Mouse (Mus musculus) kidney, embryonic 16.5 days (tissue): ENCODE results near the gene Dohh. TPM values are rescaled to one million over a fixed set of nuclear protein-coding genes. Genes with fewer than 3 reads are reported as not detected.

Experiments used
- ATAC-seq: fragments of 200-750 bp; cut with Nextera tagmentation; 2 replicates; pipeline ENCODE4 v1.8.0; 2017; ENCODE audit warnings: moderate TSS enrichment; ENCODE audit not compliant: low FRiP score, low TSS enrichment
- H3K27ac ChIP-seq: fragments of 300-500 bp; sonication (generic); 2 replicates; pipeline ENCODE4 v1.5.1; 2014; ENCODE audit warnings: low read length
- H3K27me3 ChIP-seq: fragments of 300-500 bp; sonication (generic); 2 replicates; pipeline ENCODE4 v1.6.1; 2014; ENCODE audit warnings: low read length, control low read depth, mixed read lengths; ENCODE audit not compliant: insufficient read depth
- H3K36me3 ChIP-seq: fragments of 300-500 bp; sonication (generic); 2 replicates; pipeline ENCODE4 v1.6.1; 2014; ENCODE audit warnings: low read length, control low read depth, mixed read lengths; ENCODE audit not compliant: insufficient read depth
- H3K4me1 ChIP-seq: fragments of 300-500 bp; sonication (generic); 2 replicates; pipeline ENCODE4 v1.6.1; 2014; ENCODE audit warnings: low read length, control low read depth, mixed read lengths; ENCODE audit not compliant: insufficient read depth
- H3K4me2 ChIP-seq: fragments of 300-500 bp; sonication (generic); replicated peaks from 2 replicates; pipeline ENCODE4 v1.6.1; 2014; ENCODE audit warnings: low read depth, low read length
- H3K4me3 ChIP-seq: fragments of 300-500 bp; sonication (generic); 2 replicates; pipeline ENCODE4 v1.5.1; 2014; ENCODE audit warnings: mild to moderate bottlenecking, low read length
- H3K9ac ChIP-seq: fragments of 300-500 bp; sonication (generic); replicated peaks from 2 replicates; pipeline ENCODE4 v1.6.1; 2014; ENCODE audit warnings: low read length
- H3K9me3 ChIP-seq: fragments of 300-500 bp; sonication (generic); 2 replicates; pipeline ENCODE4 v1.6.1; 2016; ENCODE audit warnings: low read length, control low read depth
- WGBS: fragments of 180-500 bp; shearing (Covaris S2); extraction: QIAGEN DNeasy Blood & Tissue Kit; methylation state at CpG from one replicate; pipeline ENCODE4 v1.1.7; 2014; 5-methylcytosine and 5-hydroxymethylcytosine counted together
- polyA plus RNA-seq: library from polyadenylated mRNA; unstranded; fragments of >200 nt; fragmentation: Nextera tagmentation; extraction: Ambion mirVana; gene quantifications from 2 replicates; pipeline ENCODE4 v1.2.1, GENCODE M21; 2015

The Dohh gene
- polyA plus RNA-seq, 1 experiment from 2014 or later: 104 TPM

DNA sequence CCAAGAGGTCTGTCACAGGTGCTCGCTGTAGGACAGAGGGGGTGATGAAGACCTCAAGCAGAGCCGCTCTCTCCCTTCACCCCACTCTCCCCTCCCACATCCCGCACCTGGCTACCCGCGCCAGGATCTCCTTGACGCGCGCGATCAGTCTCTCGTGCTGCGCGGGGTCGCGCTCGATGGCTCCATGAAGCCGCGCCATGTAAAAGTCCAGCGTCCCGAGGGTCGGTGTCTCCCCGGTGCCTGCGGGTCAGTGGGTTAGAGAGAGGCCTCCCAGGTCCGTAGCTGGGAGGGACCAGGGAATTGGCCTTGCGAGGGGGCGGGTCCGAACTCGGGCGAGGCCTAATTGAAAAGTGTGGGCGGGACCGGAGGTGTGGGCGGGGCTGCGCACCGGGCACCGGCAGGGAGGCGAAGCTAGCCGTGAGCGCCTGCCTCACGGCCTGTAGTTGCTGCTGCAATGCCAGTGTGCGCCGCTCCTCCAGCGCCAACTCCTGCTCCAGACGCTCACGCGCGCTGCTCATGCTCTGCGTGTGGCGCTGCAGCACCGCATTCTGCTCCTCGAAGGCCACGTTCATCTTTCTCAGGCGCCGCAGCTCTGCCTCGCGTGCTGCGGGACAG lies 37.7 kb upstream of the Dohh start:
- peak overlapping the region; percentile 42 for H3K4me3 ChIP-seq
- H3K9ac ChIP-seq: peak overlapping the region; percentile 61
- 8% methylated on average over 54 of the region's 55 CpGs for WGBS
- peak overlapping the region; percentile 61 for H3K27ac ChIP-seq
- peak overlapping the region; percentile 73 for H3K4me2 ChIP-seq
- peaks cover 7% of the 10 kb centered on the region; the same call in 1 of the 2 replicates for H3K36me3 ChIP-seq
- ATAC-seq: peak; percentile 8; the same call in 1 of the 2 replicates
- H3K27me3 ChIP-seq: peaks cover 30% of the 10 kb centered on the region
- H3K9me3 ChIP-seq: no peaks in the 10 kb centered on the region
- H3K4me1 ChIP-seq: peaks cover 39% of the 10 kb centered on the region

DNA sequence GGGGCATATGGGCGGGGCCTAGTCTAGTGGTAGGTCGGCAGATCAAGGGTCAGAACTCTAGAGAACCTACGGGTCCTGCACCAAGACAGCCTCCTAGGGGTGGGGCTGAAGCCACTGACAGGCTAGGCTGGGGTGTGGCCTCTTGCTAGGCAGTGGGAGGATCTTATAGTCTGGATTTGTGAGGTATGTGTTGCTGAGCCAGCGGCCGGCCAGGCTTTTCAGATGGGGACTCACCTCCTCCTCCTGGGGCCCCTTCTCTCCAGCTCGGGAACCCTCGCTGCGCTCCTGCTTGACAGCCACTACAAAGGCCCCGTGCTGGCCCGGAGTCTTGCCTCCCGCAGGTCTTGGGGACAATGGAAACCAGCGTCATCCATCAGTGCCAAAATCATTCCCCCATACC lies 35.1 kb upstream of the Dohh start:
- Histone ChIP-seq H3K27me3 (peaks cover 6% of the 10 kb centered on the region; the same call in 1 of the 2 replicates), H3K4me1 (peaks cover 33% of the 10 kb centered on the region), H3K36me3 (peaks cover 7% of the 10 kb centered on the region; the same call in 1 of the 2 replicates), H3K9ac (peak overlapping the region; percentile 97), H3K4me3 (peak overlapping the region; percentile 88), H3K4me2 (peak overlapping the region; percentile 90), H3K9me3 (no peaks in the 10 kb centered on the region), H3K27ac (0 out of 2 replicates have a peak overlapping the region, but pooled peaks have one; percentile 81)
- no peak for ATAC-seq
- WGBS: 6% methylated on average over 12 of the region's 12 CpGs

DNA sequence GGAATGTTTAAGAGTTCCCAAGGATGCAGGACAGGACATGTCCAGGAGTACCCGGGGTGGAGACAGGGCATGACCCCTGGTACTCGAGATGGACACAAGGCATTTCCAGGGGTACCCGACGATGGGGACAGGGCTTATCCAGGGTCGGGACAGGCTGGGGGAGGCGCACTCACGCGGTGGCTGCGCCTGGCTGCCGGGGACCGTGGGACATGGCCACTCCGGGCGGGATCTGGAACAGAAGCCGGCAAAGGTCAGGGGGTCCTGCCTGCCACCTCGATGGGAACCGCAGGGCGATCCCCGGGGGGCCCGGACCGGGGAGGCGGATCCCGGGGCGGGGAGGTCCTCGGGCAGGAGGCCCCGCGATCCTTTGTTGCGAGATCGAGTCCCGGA lies 34.3 kb upstream of the Dohh start:
- ATAC-seq: peak; percentile 12
- H3K4me3 ChIP-seq: peak overlapping the region; percentile 88
- H3K36me3 ChIP-seq: peaks cover 7% of the 10 kb centered on the region; the same call in 1 of the 2 replicates
- peak overlapping the region; percentile 90 for H3K4me2 ChIP-seq
- H3K27me3 ChIP-seq: no peaks in the 10 kb centered on the region
- peaks cover 33% of the 10 kb centered on the region for H3K4me1 ChIP-seq
- H3K9ac ChIP-seq: peak overlapping the region; percentile 97
- WGBS: under 1% methylated on average over 25 of the region's 29 CpGs
- H3K9me3 ChIP-seq: no peaks in the 10 kb centered on the region
- H3K27ac ChIP-seq: peak overlapping the region; percentile 81

DNA sequence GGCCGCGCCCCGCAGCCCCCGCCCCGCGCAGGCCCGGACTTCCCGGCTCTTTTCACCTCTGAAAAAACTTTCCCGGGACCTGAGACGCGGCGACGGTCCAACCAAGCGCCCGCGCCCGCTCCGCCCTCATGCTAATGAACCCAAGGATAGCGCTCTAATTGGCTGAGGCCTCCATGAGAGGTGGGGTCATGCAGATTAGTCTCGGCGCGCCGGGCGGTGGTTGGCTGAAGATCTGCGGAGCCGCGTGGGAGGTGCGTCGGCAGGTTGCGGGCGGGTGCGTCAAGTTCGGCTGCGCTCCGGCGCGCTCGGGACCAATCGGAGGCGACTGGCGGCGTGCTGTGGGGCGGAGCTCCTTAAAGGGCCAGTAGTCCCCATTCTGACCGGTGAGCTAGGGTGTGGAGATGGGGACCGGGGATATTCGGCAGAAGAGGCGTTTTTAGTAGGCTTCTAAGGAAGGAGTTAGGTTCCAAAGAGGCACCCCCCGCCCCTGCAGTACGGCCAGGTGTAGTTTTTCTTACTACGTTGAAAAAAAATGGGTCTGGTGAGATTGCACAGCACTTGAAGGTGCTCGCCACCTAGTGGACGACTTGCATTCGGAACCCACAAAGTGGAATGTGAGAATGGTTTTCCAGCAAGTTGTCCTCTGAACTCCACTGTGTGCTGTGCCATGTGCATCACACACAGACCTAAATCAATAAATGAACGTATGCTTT lies 33.7 kb upstream of the Dohh start, which contains the start of gene Hmg20b:
Gene Hmg20b (minus strand): TSS at position 130 of the 713 bp plus-strand sequence.
- Histone ChIP-seq H3K9ac (peak within 1 kb of the TSS; percentile 97), H3K4me3 (peak within 1 kb of the TSS; percentile 88), H3K4me1 (peaks cover 33% of the 10 kb centered on the region), H3K4me2 (peak within 1 kb of the TSS; percentile 90), H3K36me3 (peaks cover 7% of the 10 kb centered on the region; the same call in 1 of the 2 replicates), H3K9me3 (no peaks in the 10 kb centered on the region), H3K27me3 (no peaks in the 10 kb centered on the region), H3K27ac (peak within 1 kb of the TSS; percentile 81)
- peak; percentile 95 for ATAC-seq
- under 1% methylated on average over 52 of the region's 54 CpGs for WGBS

DNA sequence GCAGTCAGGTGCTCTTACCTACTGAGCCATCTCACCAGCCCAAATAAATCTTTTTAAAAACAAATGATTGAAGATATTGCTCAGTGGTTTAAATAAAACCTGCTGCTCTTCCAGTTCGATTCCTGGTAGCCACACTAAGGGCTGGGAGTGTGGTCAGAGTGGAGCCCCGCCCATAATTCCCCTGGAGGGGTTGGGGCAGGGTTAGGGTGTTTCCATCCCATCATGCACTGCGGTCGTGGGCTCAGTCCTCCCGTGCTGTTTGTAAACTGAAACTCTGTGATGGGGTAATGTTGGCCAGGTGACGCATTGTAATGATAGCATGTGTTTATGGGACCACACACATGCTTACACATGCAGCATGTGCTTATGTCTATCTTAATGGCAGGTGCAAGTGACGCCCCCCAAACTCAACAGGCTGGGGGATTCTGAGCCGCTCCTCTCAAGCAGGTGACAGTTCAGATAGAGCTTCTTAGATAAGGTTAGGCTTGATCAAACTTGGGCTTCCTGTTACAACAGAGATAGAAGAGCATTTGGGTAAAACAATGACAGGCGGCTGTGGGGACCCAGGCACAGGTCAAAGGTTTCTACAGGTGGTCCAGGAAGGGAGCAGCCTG lies 32.4 kb upstream of the Dohh start:
- 28% methylated on average over 9 of the region's 9 CpGs for WGBS
- Histone ChIP-seq H3K9me3 (no peaks in the 10 kb centered on the region), H3K4me3 (no peak overlapping the region), H3K4me1 (peaks cover 36% of the 10 kb centered on the region), H3K36me3 (peaks cover 7% of the 10 kb centered on the region; the same call in 1 of the 2 replicates), H3K9ac (no peak overlapping the region), H3K27me3 (no peaks in the 10 kb centered on the region), H3K27ac (no peak overlapping the region), H3K4me2 (no peak overlapping the region)
- no peak for ATAC-seq

DNA sequence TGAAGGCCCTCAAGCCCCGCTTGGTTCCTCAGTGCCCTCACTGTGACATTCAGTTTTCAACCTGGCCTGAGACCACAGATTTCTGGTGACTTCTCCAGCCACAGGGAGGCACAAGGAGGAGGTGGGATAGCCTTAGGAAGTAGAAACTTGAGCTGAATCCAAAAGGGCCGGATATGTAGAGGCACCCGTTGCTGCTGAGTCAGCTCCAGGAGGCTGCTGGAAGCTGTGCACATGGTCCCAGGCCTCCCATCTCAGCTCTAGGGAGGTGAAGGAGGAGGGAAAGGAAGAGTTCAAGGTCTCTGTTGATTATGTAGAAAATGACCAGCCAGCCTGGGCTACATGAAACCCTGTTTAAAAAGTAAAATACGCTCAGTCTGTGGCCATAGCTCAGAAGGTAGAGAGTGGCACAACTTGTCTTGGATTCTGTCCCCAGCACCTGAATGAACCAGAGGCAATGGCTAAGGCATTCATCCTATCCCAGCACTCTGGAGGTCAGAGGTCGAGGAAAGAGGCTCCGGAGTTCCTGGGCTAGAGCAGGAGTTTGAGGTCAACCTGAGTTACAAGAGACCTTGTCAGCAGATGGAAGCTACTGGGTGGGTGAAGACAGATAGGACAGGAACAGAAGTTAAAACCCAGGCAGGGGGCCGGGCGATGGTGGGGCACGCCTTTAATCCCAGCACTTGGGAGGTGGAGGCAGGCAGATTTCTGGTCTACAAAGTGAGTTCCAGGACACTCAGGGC lies 29.3 kb upstream of the Dohh start:
- Histone ChIP-seq H3K27me3 (no peaks in the 10 kb centered on the region), H3K4me2 (no peak overlapping the region), H3K9me3 (no peaks in the 10 kb centered on the region), H3K27ac (no peak overlapping the region), H3K36me3 (no peaks in the 10 kb centered on the region), H3K4me1 (peaks cover 35% of the 10 kb centered on the region), H3K9ac (no peak overlapping the region), H3K4me3 (no peak overlapping the region)
- no peak for ATAC-seq
- 71% methylated on average over 9 of the region's 9 CpGs for WGBS

DNA sequence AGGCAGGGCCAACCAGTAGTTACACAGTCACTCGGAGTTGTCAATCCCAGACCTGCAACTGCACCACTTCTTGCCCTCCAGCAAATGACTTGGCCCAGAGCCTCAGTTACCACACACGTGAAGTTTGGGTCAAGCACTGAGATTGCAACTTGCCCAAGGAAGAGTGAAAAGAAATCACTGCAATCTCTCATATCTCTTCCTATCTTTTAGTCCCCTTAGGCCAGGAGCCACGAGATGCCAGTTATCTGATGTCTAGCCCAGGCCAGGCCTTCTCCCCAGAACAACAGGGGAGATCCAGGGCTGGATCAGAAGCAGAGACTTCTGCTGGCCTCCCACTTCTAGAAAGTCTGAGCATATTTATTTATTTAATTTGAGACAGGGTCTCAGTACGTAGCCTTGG lies 28.7 kb upstream of the Dohh start:
- H3K27ac ChIP-seq: no peak overlapping the region
- no peaks in the 10 kb centered on the region for H3K27me3 ChIP-seq
- H3K9ac ChIP-seq: no peak overlapping the region
- no peaks in the 10 kb centered on the region for H3K36me3 ChIP-seq
- peaks cover 35% of the 10 kb centered on the region for H3K4me1 ChIP-seq
- H3K4me3 ChIP-seq: no peak overlapping the region
- H3K9me3 ChIP-seq: no peaks in the 10 kb centered on the region
- no peak overlapping the region for H3K4me2 ChIP-seq
- 80% methylated on average over 4 of the region's 4 CpGs for WGBS
- ATAC-seq: no peak

DNA sequence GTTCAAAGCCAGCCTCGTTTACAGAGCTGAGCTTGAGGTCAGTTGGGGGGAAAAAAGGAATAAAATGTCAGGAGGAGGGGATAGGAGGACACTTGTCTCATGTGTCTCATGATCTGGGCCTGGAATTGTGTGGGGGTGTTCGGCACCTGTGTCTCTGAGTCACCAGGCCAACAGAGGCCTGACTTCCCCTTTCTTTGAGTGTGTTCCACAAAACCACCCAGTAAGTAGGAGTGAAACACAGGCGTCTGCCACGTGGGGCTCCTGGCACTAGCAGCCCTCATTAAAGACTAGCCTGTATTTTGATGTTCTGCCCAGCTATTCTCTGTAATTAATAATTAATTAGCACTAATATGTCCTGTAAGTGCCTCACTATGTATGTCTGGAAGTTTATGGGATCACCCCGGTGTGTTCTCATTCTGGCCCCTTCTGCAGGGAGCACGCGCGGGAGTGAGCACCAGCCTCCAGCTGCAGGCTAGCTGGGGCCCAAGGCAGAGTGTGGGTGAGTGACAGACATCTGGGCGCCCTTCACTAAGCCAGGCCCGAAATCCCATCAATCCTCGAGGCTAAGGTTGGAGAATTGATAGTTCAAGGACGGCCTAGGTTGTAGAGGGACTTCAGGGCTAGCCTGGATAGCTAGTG lies 27.8 kb upstream of the Dohh start:
- peak overlapping the region; percentile 79; the same call in 1 of the 2 replicates for H3K4me3 ChIP-seq
- H3K4me1 ChIP-seq: peaks cover 28% of the 10 kb centered on the region
- WGBS: 50% methylated on average over 12 of the region's 12 CpGs
- H3K27me3 ChIP-seq: no peaks in the 10 kb centered on the region
- ATAC-seq: no peak
- H3K27ac ChIP-seq: no peak overlapping the region
- no peaks in the 10 kb centered on the region for H3K36me3 ChIP-seq
- H3K9ac ChIP-seq: peak overlapping the region; percentile 46; the same call in 1 of the 2 replicates
- H3K4me2 ChIP-seq: peak overlapping the region; percentile 99
- no peaks in the 10 kb centered on the region for H3K9me3 ChIP-seq
